Mouse (Mus musculus): ENCODE measurements around the gene Wdr46.
A peak's percentile ranks its signal among the peaks of the same experiment; 100 is the strongest.

DNA sequence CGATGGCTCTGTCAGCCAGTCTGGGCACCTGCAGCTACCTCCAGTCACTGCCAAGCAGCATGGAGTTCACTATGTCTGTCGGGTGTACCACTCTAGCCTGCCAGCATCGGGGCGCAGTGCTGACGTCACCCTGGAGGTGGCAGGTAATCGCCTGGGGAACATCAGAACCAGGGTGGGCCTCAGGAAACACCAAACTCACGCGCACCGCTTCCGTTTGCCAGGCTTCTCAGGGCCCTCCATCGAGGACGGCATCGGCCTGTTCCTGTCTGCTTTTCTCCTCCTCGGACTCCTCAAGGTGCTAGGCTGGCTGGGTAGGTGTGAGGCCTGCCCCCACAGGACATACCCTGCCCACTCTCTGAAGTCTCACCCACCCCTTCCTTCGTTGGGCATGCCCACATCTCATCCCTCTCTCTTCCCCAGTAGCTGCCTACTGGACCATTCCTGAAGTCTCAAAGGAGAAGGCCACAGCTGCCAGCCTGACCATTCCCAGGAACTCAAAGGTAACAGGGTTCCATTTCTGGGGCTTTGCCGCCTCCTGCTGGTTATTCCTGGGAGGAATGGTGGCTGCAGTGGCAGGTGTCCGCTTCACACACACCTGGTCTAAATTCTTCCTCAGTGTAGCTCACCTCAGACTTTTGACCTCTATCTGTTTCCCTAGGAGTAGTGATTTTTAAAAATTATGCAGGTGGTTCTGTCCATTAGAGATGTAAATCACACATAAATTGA, 14.1 kb upstream of the Wdr46 start:
- peak; percentile 17; the same call in 1 of the 2 replicates for TF ChIP-seq CTCF (IDR thresholded peaks at IDR 0.05; ENCODE audit: control insufficient read depth, insufficient read depth, low read length)
- no peak for TF ChIP-seq POLR2A (IDR thresholded peaks at IDR 0.05; ENCODE audit: borderline replicate concordance, control insufficient read depth, low read depth, low read length)

Data from bone marrow, adult 2 months (tissue).